Comparison of ENCODE assay signal across 24 mouse cellular contexts in genomic region chr17:42745657-42746420, GRCm38 (mm10). TPM values are rescaled to one million over a fixed set of nuclear protein-coding genes. Genes with fewer than 3 reads are reported as not detected.
"Had no signal": no experiment of that assay in that cellular context is flagged by ENCODE, and none has a peak within 500 bp of the region (broad histone marks: within the 10 kb centered on the region; RNA-seq: fewer than 3 reads in every experiment).

No protein-coding gene starts in this region.

- H3K4me2 ChIP-seq: liver, embryonic 12.5 days; liver, embryonic 15.5 days; midbrain, embryonic 12.5 days; midbrain, embryonic 15.5 days; neural tube, embryonic 12.5 days; neural tube, embryonic 15.5 days had no signal

- H3K27me3 ChIP-seq: liver, embryonic 12.5 days; liver, embryonic 15.5 days; midbrain, embryonic 12.5 days; midbrain, embryonic 15.5 days; neural tube, embryonic 12.5 days; neural tube, embryonic 15.5 days had no signal

- H3K27ac ChIP-seq: kidney, postnatal 0 days; layer of hippocampus, adult 2 months; liver, embryonic 12.5 days; liver, embryonic 15.5 days; macrophage; midbrain, embryonic 12.5 days; midbrain, embryonic 15.5 days; neural tube, embryonic 12.5 days; neural tube, embryonic 15.5 days had no signal

- H3K36me3 ChIP-seq: liver, embryonic 12.5 days; liver, embryonic 15.5 days; midbrain, embryonic 12.5 days; midbrain, embryonic 15.5 days; neural tube, embryonic 12.5 days; neural tube, embryonic 15.5 days had no signal

- H3K9me3 ChIP-seq: liver, embryonic 12.5 days; liver, embryonic 15.5 days; midbrain, embryonic 12.5 days; midbrain, embryonic 15.5 days; neural tube, embryonic 12.5 days; neural tube, embryonic 15.5 days had no signal

- H3K4me1 ChIP-seq: liver, embryonic 12.5 days; liver, embryonic 15.5 days; midbrain, embryonic 12.5 days; midbrain, embryonic 15.5 days; neural tube, embryonic 12.5 days; neural tube, embryonic 15.5 days had no signal

- H3K9ac ChIP-seq: liver, embryonic 12.5 days; liver, embryonic 15.5 days; midbrain, embryonic 12.5 days; midbrain, embryonic 15.5 days; neural tube, embryonic 12.5 days; neural tube, embryonic 15.5 days had no signal

- ATAC-seq: liver, embryonic 12.5 days; midbrain, embryonic 15.5 days had no signal

- H3K4me3 ChIP-seq: layer of hippocampus, adult 2 months; liver, embryonic 12.5 days; liver, embryonic 15.5 days; midbrain, embryonic 12.5 days; midbrain, embryonic 15.5 days; neural tube, embryonic 12.5 days; neural tube, embryonic 15.5 days had no signal

- DNase-seq: kidney, adult 18-20 months; kidney, adult 9 months; kidney, postnatal 25 days; layer of hippocampus, adult 9-11 months; lung, adult 2 months; lung, postnatal 14 days; right cerebral cortex, adult 18-20 months; right cerebral cortex, postnatal 14 days; right cerebral cortex, postnatal 4 days; thymus, adult 2 months; thymus, postnatal 14 days; thymus, postnatal 4 days had no signal

RNA-seq across cellular contexts. Expression of gene Adgrf2, which starts 3.9 kb away (rescaled TPM):
- total RNA-seq: megakaryocyte, adult 5-6 weeks had no signal
- polyA plus RNA-seq: large intestine, adult 2 months; liver, embryonic 12.5 days; liver, embryonic 15.5 days; lung, embryonic 16.5 days; macrophage; neural tube, embryonic 12.5 days had no signal

RNA-seq across cellular contexts. Expression of gene Adgrf4, which starts 53.8 kb away (rescaled TPM):
- total RNA-seq: megakaryocyte, adult 5-6 weeks had no signal
- polyA plus RNA-seq: liver, embryonic 12.5 days; liver, embryonic 15.5 days; lung, embryonic 16.5 days; macrophage; neural tube, embryonic 12.5 days had no signal
